Comparison of ENCODE assay signal across 8 mouse cellular contexts in genomic region chr17:71526302-71526708, GRCm38 (mm10). TPM values are rescaled to one million over a fixed set of nuclear protein-coding genes. Genes with fewer than 3 reads are reported as not detected.
DNase-seq lines count a peak whose midpoint lies in the region; ATAC-seq and TF ChIP-seq lines count a peak whose summit lies in the region.

No protein-coding gene starts in this region.

- peak overlapping the region; percentile 56 for H3K4me2 ChIP-seq in forebrain, embryonic 11.5 days (ENCODE audit: low read depth, low read length, severe bottlenecking)
- peak overlapping the region; percentile 81 for H3K4me2 ChIP-seq in liver, embryonic 14.5 days (ENCODE audit: low read depth)

- peak; percentile 42 for ATAC-seq in CD4-positive, CD25-positive, alpha-beta regulatory T cell, adult 4 months
- ATAC-seq in forebrain, embryonic 11.5 days (replicated peaks; ENCODE audit: low FRiP score) = peak; percentile 35; the same call in 1 of the 2 replicates
- ATAC-seq in liver, embryonic 14.5 days (ENCODE audit: insufficient read depth) = peak; percentile 70

- no peaks in the 10 kb centered on the region for H3K9me3 ChIP-seq in forebrain, embryonic 11.5 days (ENCODE audit: control insufficient read depth, low read length)
- H3K9me3 ChIP-seq in liver, embryonic 14.5 days (ENCODE audit: control insufficient read depth, low read length) = no peaks in the 10 kb centered on the region

- peak; percentile 40 for DNase-seq in embryo, embryonic 10 days (ENCODE audit: low spot score)
- no peak for DNase-seq in embryo, embryonic 10.5 days (ENCODE audit: low spot score)
- no peak for DNase-seq in forebrain, embryonic 11.5 days (ENCODE audit: low spot score)
- peak; percentile 45 to 54 (median 47) for DNase-seq in liver, embryonic 14.5 days (ENCODE audit: low read depth in 3 of 3, low spot score in 3 of 3)
- no peak for DNase-seq in left cerebral cortex, postnatal 25 days (ENCODE audit: low spot score in 2 of 2)
- DNase-seq in lung, postnatal 10 days = no peak
- DNase-seq in spleen, postnatal 4 days (ENCODE audit: low spot score in 2 of 2) = no peak

- no peaks in the 10 kb centered on the region; the same call in 1 of the 2 replicates for H3K36me3 ChIP-seq in forebrain, embryonic 11.5 days (ENCODE audit: control insufficient read depth, insufficient read depth, low read length)
- peaks cover 19% of the 10 kb centered on the region for H3K36me3 ChIP-seq in liver, embryonic 14.5 days (replicated peaks; ENCODE audit: control insufficient read depth, insufficient read depth, low read depth)

- peak overlapping the region; percentile 79 for H3K9ac ChIP-seq in forebrain, embryonic 11.5 days (ENCODE audit: low read length)
- peak overlapping the region; percentile 87 for H3K9ac ChIP-seq in liver, embryonic 14.5 days (replicated peaks)

- WGBS in forebrain, embryonic 11.5 days = under 1% methylated on average over 13 of the region's 13 CpGs
- under 1% methylated on average over 13 of the region's 13 CpGs for WGBS in liver, embryonic 14.5 days (ENCODE audit: insufficient replicate concordance)

- H3K4me3 ChIP-seq in forebrain, embryonic 11.5 days (ENCODE audit: low read depth, low read length) = peak overlapping the region; percentile 58
- peak overlapping the region; percentile 81 to 83 for H3K4me3 ChIP-seq in liver, embryonic 14.5 days (ENCODE audit: insufficient read depth in 1 of 2, low read depth in 2 of 2, low read length in 2 of 2)

- intact Hi-C loops in left cerebral cortex, postnatal 25 days (cut with DNase I) = loop anchor here (2.0 kb wide), 1 partner anchor 72 kb away; no protein-coding TSS in a partner anchor

- peaks cover 2% of the 10 kb centered on the region; the same call in 1 of the 2 replicates for H3K4me1 ChIP-seq in forebrain, embryonic 11.5 days (replicated peaks; ENCODE audit: control insufficient read depth, insufficient read depth, low read length)
- peaks cover 9 to 14% of the 10 kb centered on the region in 2 experiments for H3K4me1 ChIP-seq in liver, embryonic 14.5 days (replicated peaks; ENCODE audit: control insufficient read depth in 2 of 2, insufficient read depth in 2 of 2, low read length in 1 of 2)

- peak overlapping the region; percentile 98 for H3K27ac ChIP-seq in forebrain, embryonic 11.5 days (ENCODE audit: low read depth, low read length)
- peak overlapping the region; percentile 81 for H3K27ac ChIP-seq in liver, embryonic 14.5 days

- TF ChIP-seq CTCF in liver, embryonic 14.5 days (IDR thresholded peaks at IDR 0.05; ENCODE audit: low read depth) = no peak

- no peaks in the 10 kb centered on the region for H3K27me3 ChIP-seq in forebrain, embryonic 11.5 days (ENCODE audit: control insufficient read depth, insufficient read depth, low read length)
- no peaks in the 10 kb centered on the region for H3K27me3 ChIP-seq in liver, embryonic 14.5 days (ENCODE audit: control insufficient read depth, insufficient read depth, low read length)

- no peak for TF ChIP-seq EP300 in liver, embryonic 14.5 days (IDR thresholded peaks at IDR 0.05; ENCODE audit: low read depth)

RNA-seq across cellular contexts. Expression of gene Ndc80, which starts 0.4 kb away (rescaled TPM):
- 10 to 100 TPM; 11.1 to 20.0 TPM for polyA plus RNA-seq in CD4-positive, CD25-positive, alpha-beta regulatory T cell, adult 4 months (2017; shearing (Covaris generic))
- 69.3 and 70.5 TPM in 2 replicates for polyA plus RNA-seq in forebrain, embryonic 11.5 days (2014; fragmentation: Nextera tagmentation; extraction: Ambion mirVana)
- polyA plus RNA-seq in liver, embryonic 14.5 days (2012; rRNA removed) = 5.5 and 16.1 TPM in 2 replicates
- polyA plus RNA-seq in liver, embryonic 14.5 days (2014; fragmentation: Nextera tagmentation; extraction: Ambion mirVana) = 33.3 and 34.2 TPM in 2 replicates
- under 1 TPM; 0.34 to 0.57 TPM for total RNA-seq in left cerebral cortex, postnatal 25 days (2021)

RNA-seq across cellular contexts. Expression of gene Spdya, which starts 25.6 kb away (rescaled TPM):
- 1 to 10 TPM; 1.1 to 2.2 TPM for polyA plus RNA-seq in CD4-positive, CD25-positive, alpha-beta regulatory T cell, adult 4 months (2017; shearing (Covaris generic))
- polyA plus RNA-seq in forebrain, embryonic 11.5 days (2014; fragmentation: Nextera tagmentation; extraction: Ambion mirVana) = 1.3 and 2.2 TPM in 2 replicates
- polyA plus RNA-seq in liver, embryonic 14.5 days (2012; rRNA removed) = 0.04 TPM in 1 of 2 replicates, not detected in the other
- 0.11 and 0.20 TPM in 2 replicates for polyA plus RNA-seq in liver, embryonic 14.5 days (2014; fragmentation: Nextera tagmentation; extraction: Ambion mirVana)
- total RNA-seq in left cerebral cortex, postnatal 25 days (2021) = 1 to 10 TPM; 1.6 to 1.7 TPM

RNA-seq across cellular contexts. Expression of gene Smchd1, which starts 51.2 kb away (rescaled TPM):
- 10 to 100 TPM; 84.5 TPM for polyA plus RNA-seq in CD4-positive, CD25-positive, alpha-beta regulatory T cell, adult 4 months (2017; shearing (Covaris generic))
- polyA plus RNA-seq in forebrain, embryonic 11.5 days (2014; fragmentation: Nextera tagmentation; extraction: Ambion mirVana) = 86.4 and 92.9 TPM in 2 replicates
- 11.7 and 19.9 TPM in 2 replicates for polyA plus RNA-seq in liver, embryonic 14.5 days (2012; rRNA removed)
- 38.0 and 41.6 TPM in 2 replicates for polyA plus RNA-seq in liver, embryonic 14.5 days (2014; fragmentation: Nextera tagmentation; extraction: Ambion mirVana)
- total RNA-seq in left cerebral cortex, postnatal 25 days (2021) = 10 to 100 TPM; 30.7 to 32.0 TPM

Comparison
In these comparisons a context has a peak if more than half of its experiments do, and no peak if none do; other contexts are left out.
1. DNase-seq: peak in embryo, embryonic 10 days (single experiment) and liver, embryonic 14.5 days (3 of 3); none in embryo, embryonic 10.5 days (single experiment), forebrain, embryonic 11.5 days (single experiment), left cerebral cortex, postnatal 25 days (0 of 2), lung, postnatal 10 days (single experiment) and spleen, postnatal 4 days (0 of 2).
2. Peak in every context shown above with its lines, with median percentiles within 50 percentile points of each other: ATAC-seq.